In genomic region chrX:111640616-111641015, GRCm38 (mm10) we compare ENCODE assay signal across 26 mouse cellular contexts. TPM values are rescaled to one million over a fixed set of nuclear protein-coding genes. Genes with fewer than 3 reads are reported as not detected.
"Had no signal": no experiment of that assay in that cellular context is flagged by ENCODE, and none has a peak within 500 bp of the region (broad histone marks: within the 10 kb centered on the region; RNA-seq: fewer than 3 reads in every experiment).

No protein-coding gene starts in this region.

- H3K9ac ChIP-seq: forebrain, postnatal 0 days; heart, embryonic 12.5 days; hindbrain, embryonic 12.5 days; hindbrain, embryonic 14.5 days; intestine, embryonic 15.5 days; kidney, embryonic 15.5 days; limb, embryonic 12.5 days; liver, embryonic 13.5 days; liver, embryonic 15.5 days had no signal

- DNase-seq: forebrain, postnatal 0 days; gastrocnemius, postnatal 14 days; gastrocnemius, postnatal 36 days; heart, adult 11 months; heart, adult 2 months; heart, postnatal 10 days; heart, postnatal 4 days; kidney, adult 18-20 months; kidney, postnatal 14 days; kidney, postnatal 36 days; liver, embryonic 13.5 days had no signal

- H3K36me3 ChIP-seq: heart, embryonic 12.5 days; hindbrain, embryonic 10.5 days; hindbrain, embryonic 12.5 days; intestine, embryonic 15.5 days; kidney, embryonic 15.5 days; limb, embryonic 10.5 days; limb, embryonic 12.5 days; liver, embryonic 13.5 days; liver, embryonic 15.5 days had no signal

- H3K4me2 ChIP-seq: heart, embryonic 12.5 days; hindbrain, embryonic 12.5 days; hindbrain, embryonic 14.5 days; intestine, embryonic 15.5 days; kidney, embryonic 15.5 days; limb, embryonic 12.5 days; liver, embryonic 13.5 days; liver, embryonic 15.5 days had no signal

- H3K27me3 ChIP-seq: heart, embryonic 12.5 days; hindbrain, embryonic 12.5 days; intestine, embryonic 15.5 days; kidney, embryonic 15.5 days; limb, embryonic 12.5 days; liver, embryonic 13.5 days; liver, embryonic 15.5 days had no signal

- H3K27ac ChIP-seq: heart, adult 2 months; hindbrain, embryonic 10.5 days; hindbrain, embryonic 12.5 days; hindbrain, embryonic 14.5 days; intestine, embryonic 15.5 days; kidney, embryonic 15.5 days; kidney, postnatal 0 days; layer of hippocampus, adult 2 months; left cerebral cortex, adult 2 months; limb, embryonic 10.5 days; limb, embryonic 12.5 days; liver, embryonic 13.5 days; liver, embryonic 15.5 days had no signal

- H3K4me3 ChIP-seq: heart, adult 2 months; heart, embryonic 12.5 days; hindbrain, embryonic 10.5 days; hindbrain, embryonic 12.5 days; intestine, embryonic 15.5 days; kidney, embryonic 15.5 days; layer of hippocampus, adult 2 months; left cerebral cortex, adult 2 months; limb, embryonic 10.5 days; limb, embryonic 12.5 days; liver, embryonic 13.5 days; liver, embryonic 15.5 days had no signal

- ATAC-seq: forebrain, postnatal 0 days; hindbrain, embryonic 16.5 days; inflammation-experienced regulatory T-cells, adult 6 months; intestine, embryonic 15.5 days; intestine, postnatal 0 days had no signal

- H3K4me1 ChIP-seq: heart, embryonic 12.5 days; hindbrain, embryonic 10.5 days; hindbrain, embryonic 12.5 days; intestine, embryonic 15.5 days; kidney, embryonic 15.5 days; limb, embryonic 10.5 days; limb, embryonic 12.5 days; liver, embryonic 13.5 days; liver, embryonic 15.5 days had no signal

- H3K9me3 ChIP-seq: heart, embryonic 12.5 days; hindbrain, embryonic 10.5 days; hindbrain, embryonic 12.5 days; intestine, embryonic 15.5 days; kidney, embryonic 15.5 days; limb, embryonic 10.5 days; limb, embryonic 12.5 days; liver, embryonic 13.5 days; liver, embryonic 15.5 days had no signal

RNA-seq across cellular contexts. Expression of gene Hdx, which starts 56.3 kb away (rescaled TPM):
- polyA plus RNA-seq: inflammation-experienced regulatory T-cells, adult 6 months had no signal
